Mouse (Mus musculus): ENCODE results near the gene Allc. TPM values are rescaled to one million over a fixed set of nuclear protein-coding genes. Genes with fewer than 3 reads are reported as not detected.

Allc gene
- polyA plus RNA-seq (2012; ENCODE audit: insufficient read depth, insufficient read length, low replicate concordance, missing spikeins): not detected in 2 replicates

- Histone ChIP-seq H3K4me3 (ENCODE audit: insufficient read depth, low read depth, low read length) (no peak within 1 kb of the TSS), H3K27ac (ENCODE audit: insufficient read depth, low read depth, low read length) (no peak within 1 kb of the TSS), H3K4me1 (ENCODE audit: control insufficient read depth, insufficient read depth, low read length) (0 out of 2 replicates have a peak, but pooled peaks cover 3% of the 10 kb centered on the region)
- TF ChIP-seq CTCF (IDR thresholded peaks at IDR 0.05; ENCODE audit: insufficient read depth, low read depth, low read length): no peak
- TF ChIP-seq POLR2A (IDR thresholded peaks at IDR 0.05; ENCODE audit: insufficient read depth, low read depth, low read length): no peak
- 92% methylated on average over 8 of the region's 8 CpGs for WGBS
These were observed at the start of gene Allc for GRCm38 (mm10) chr12:28582423-28582822. Gene Allc (minus strand): TSS chr12:28582523.

GRCm38 (mm10) chr12:28628436-28628835 lies 46.1 kb upstream of the Allc start:
- Histone ChIP-seq H3K4me3 (ENCODE audit: insufficient read depth, low read depth, low read length) (no peak overlapping the region), H3K27ac (ENCODE audit: insufficient read depth, low read depth, low read length) (no peak overlapping the region), H3K4me1 (ENCODE audit: control insufficient read depth, insufficient read depth, low read length) (no peaks in the 10 kb centered on the region)
- TF ChIP-seq POLR2A (IDR thresholded peaks at IDR 0.05; ENCODE audit: insufficient read depth, low read depth, low read length) (no peak), CTCF (IDR thresholded peaks at IDR 0.05; ENCODE audit: insufficient read depth, low read depth, low read length) (no peak)
- 87% methylated on average over 2 of the region's 2 CpGs for WGBS

GRCm38 (mm10) chr12:28627092-28627491 lies 44.8 kb upstream of the Allc start:
- WGBS: 67% methylated on average over 4 of the region's 4 CpGs
- Histone ChIP-seq H3K4me1 (ENCODE audit: control insufficient read depth, insufficient read depth, low read length) (no peaks in the 10 kb centered on the region), H3K27ac (ENCODE audit: insufficient read depth, low read depth, low read length) (no peak overlapping the region), H3K4me3 (ENCODE audit: insufficient read depth, low read depth, low read length) (no peak overlapping the region)
- TF ChIP-seq POLR2A (IDR thresholded peaks at IDR 0.05; ENCODE audit: insufficient read depth, low read depth, low read length) (no peak), CTCF (IDR thresholded peaks at IDR 0.05; ENCODE audit: insufficient read depth, low read depth, low read length) (no peak)

GRCm38 (mm10) chr12:28625407-28625806 lies 43.1 kb upstream of the Allc start:
- no peak for TF ChIP-seq POLR2A (IDR thresholded peaks at IDR 0.05; ENCODE audit: insufficient read depth, low read depth, low read length)
- TF ChIP-seq CTCF (IDR thresholded peaks at IDR 0.05; ENCODE audit: insufficient read depth, low read depth, low read length): no peak
- Histone ChIP-seq H3K27ac (ENCODE audit: insufficient read depth, low read depth, low read length) (no peak overlapping the region), H3K4me1 (ENCODE audit: control insufficient read depth, insufficient read depth, low read length) (no peaks in the 10 kb centered on the region), H3K4me3 (ENCODE audit: insufficient read depth, low read depth, low read length) (no peak overlapping the region)
- 85% methylated on average over 7 of the region's 7 CpGs for WGBS

- no peak for TF ChIP-seq POLR2A (IDR thresholded peaks at IDR 0.05; ENCODE audit: insufficient read depth, low read depth, low read length)
- no peak for TF ChIP-seq CTCF (IDR thresholded peaks at IDR 0.05; ENCODE audit: insufficient read depth, low read depth, low read length)
- no peak overlapping the region for H3K4me3 ChIP-seq (ENCODE audit: insufficient read depth, low read depth, low read length)
- 82% methylated on average over 2 of the region's 2 CpGs for WGBS
- no peaks in the 10 kb centered on the region for H3K4me1 ChIP-seq (ENCODE audit: control insufficient read depth, insufficient read depth, low read length)
- no peak overlapping the region for H3K27ac ChIP-seq (ENCODE audit: insufficient read depth, low read depth, low read length)
These were observed 41.9 kb upstream of the Allc start for GRCm38 (mm10) chr12:28624251-28624650.

- WGBS: 55% methylated on average over 5 of the region's 5 CpGs
- no peak within 1 kb of the TSS for H3K27ac ChIP-seq (ENCODE audit: insufficient read depth, low read depth, low read length)
- H3K4me3 ChIP-seq (ENCODE audit: insufficient read depth, low read depth, low read length): no peak within 1 kb of the TSS
- no peaks in the 10 kb centered on the region for H3K4me1 ChIP-seq (ENCODE audit: control insufficient read depth, insufficient read depth, low read length)
- TF ChIP-seq POLR2A (IDR thresholded peaks at IDR 0.05; ENCODE audit: insufficient read depth, low read depth, low read length): no peak
- TF ChIP-seq CTCF (IDR thresholded peaks at IDR 0.05; ENCODE audit: insufficient read depth, low read depth, low read length): no peak
These were observed 40.9 kb upstream of the Allc start, which contains the start of gene Colec11 for GRCm38 (mm10) chr12:28623195-28623594. Gene Colec11 (minus strand): TSS chr12:28623377.

- Histone ChIP-seq H3K4me3 (ENCODE audit: insufficient read depth, low read depth, low read length) (no peak overlapping the region), H3K4me1 (ENCODE audit: control insufficient read depth, insufficient read depth, low read length) (no peaks in the 10 kb centered on the region), H3K27ac (ENCODE audit: insufficient read depth, low read depth, low read length) (no peak overlapping the region)
- TF ChIP-seq CTCF (IDR thresholded peaks at IDR 0.05; ENCODE audit: insufficient read depth, low read depth, low read length) (no peak), POLR2A (IDR thresholded peaks at IDR 0.05; ENCODE audit: insufficient read depth, low read depth, low read length) (no peak)
- WGBS: 90% methylated on average over 1 of the region's 1 CpGs
These were observed 40.3 kb upstream of the Allc start for GRCm38 (mm10) chr12:28622641-28623040.

- TF ChIP-seq POLR2A (IDR thresholded peaks at IDR 0.05; ENCODE audit: insufficient read depth, low read depth, low read length) (no peak), CTCF (IDR thresholded peaks at IDR 0.05; ENCODE audit: insufficient read depth, low read depth, low read length) (no peak)
- H3K27ac ChIP-seq (ENCODE audit: insufficient read depth, low read depth, low read length): no peak overlapping the region
- 71% methylated on average over 5 of the region's 5 CpGs for WGBS
- H3K4me3 ChIP-seq (ENCODE audit: insufficient read depth, low read depth, low read length): no peak overlapping the region
- H3K4me1 ChIP-seq (ENCODE audit: control insufficient read depth, insufficient read depth, low read length): no peaks in the 10 kb centered on the region
These were observed 39.8 kb upstream of the Allc start for GRCm38 (mm10) chr12:28622167-28622532.

- TF ChIP-seq POLR2A (IDR thresholded peaks at IDR 0.05; ENCODE audit: insufficient read depth, low read depth, low read length): no peak
- TF ChIP-seq CTCF (IDR thresholded peaks at IDR 0.05; ENCODE audit: insufficient read depth, low read depth, low read length): no peak
- H3K27ac ChIP-seq (ENCODE audit: insufficient read depth, low read depth, low read length): no peak overlapping the region
- whole genome bisulfite sequencing: 48% methylated on average over 7 of the region's 7 CpGs
- H3K4me1 ChIP-seq (ENCODE audit: control insufficient read depth, insufficient read depth, low read length): no peaks in the 10 kb centered on the region
- H3K4me3 ChIP-seq (ENCODE audit: insufficient read depth, low read depth, low read length): no peak overlapping the region
These were observed 39.3 kb upstream of the Allc start for GRCm38 (mm10) chr12:28621451-28622166.
